Mouse (Mus musculus) layer of hippocampus, postnatal 10 days (tissue): Measurements from ENCODE around the gene Tfcp2. TPM values are rescaled to one million over a fixed set of nuclear protein-coding genes. Genes with fewer than 3 reads are reported as not detected.
"Not testable (repeated sequence)": the region's sequence is repeated elsewhere in the genome, so short reads cannot be mapped to it uniquely, and the experiment has no call there.

ENCODE experiments used
- DNase-seq, 2 experiments: peaks; one replicate each; pipeline ENCODE4 v3.0.0; 2021; ENCODE audit warnings: low spot score in 2 of 2
- total RNA-seq, 2 experiments: library from RNA; stranded (reverse); gene quantifications; 2 replicates each; pipeline ENCODE4 v1.2.3; 2021

Tfcp2 gene
- total RNA-seq, 2 experiments from 2014 or later, result 28.8 to 34.1 TPM

DNA sequence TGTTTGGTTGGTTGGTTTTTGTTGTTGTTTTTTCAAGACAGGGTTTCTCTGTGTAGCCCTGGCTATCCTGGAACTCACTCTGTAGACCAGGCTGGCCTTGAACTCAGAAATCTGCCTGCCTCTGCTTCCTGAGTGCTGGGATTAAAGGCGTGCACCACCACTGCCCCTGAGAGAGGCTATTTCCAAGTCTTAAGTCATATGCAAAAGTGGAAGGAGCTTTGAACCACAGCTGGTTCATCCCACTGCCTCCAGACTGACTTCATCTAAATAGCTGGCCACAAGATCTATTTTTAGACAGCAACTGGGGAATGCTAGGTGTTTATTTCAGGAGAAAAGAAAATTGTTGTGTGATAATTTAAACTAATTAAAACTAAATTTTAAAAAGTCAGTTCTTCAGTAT is 63.5 kb downstream of the Tfcp2 start:
- not testable (repeated sequence) for DNase-seq

GRCm38 (mm10) chr15:100487050-100487449 is 64.8 kb downstream of the Tfcp2 start:
- DNase-seq, result no peak

DNA sequence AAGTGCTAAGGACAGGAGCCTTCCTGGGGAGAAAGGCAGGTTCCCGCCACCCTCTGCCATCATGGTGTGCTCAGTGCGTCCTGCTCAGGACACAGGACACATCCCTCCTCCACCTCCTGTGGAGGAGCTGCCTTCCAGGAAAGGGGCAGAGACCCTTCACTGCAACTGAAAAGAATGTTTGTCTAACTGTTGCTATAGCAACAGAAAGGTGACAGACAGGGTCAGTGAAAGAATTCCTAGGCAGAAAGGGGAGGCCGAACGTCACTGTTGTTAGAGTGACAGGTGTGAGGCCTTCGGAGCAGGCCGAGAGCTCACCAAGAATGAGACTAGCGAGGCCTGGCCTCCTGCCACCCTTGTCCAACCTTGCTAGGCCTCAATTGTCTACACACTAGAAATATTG is 65.4 kb downstream of the Tfcp2 start:
- no peak for DNase-seq

DNA sequence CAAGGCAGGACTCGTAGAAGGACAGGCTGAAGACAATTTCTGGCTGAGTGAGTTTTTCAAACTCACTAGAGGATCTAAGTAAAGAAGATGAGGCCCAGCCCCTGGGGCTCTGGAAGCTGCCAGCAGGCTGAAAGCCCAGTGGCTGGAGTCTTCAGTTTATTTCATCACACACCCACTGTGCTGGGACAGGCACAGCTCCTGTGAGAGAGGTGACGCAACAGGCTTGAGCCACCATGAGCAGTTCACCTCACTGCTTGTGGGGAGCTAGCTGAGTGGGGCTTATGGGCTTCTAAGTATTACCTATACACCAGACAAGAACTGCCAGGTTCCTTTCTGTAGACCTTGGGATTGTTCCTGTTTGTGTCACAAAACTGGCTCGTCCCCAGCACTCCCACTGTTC is 66.2 kb downstream of the Tfcp2 start:
- DNase-seq, result no peak

DNA sequence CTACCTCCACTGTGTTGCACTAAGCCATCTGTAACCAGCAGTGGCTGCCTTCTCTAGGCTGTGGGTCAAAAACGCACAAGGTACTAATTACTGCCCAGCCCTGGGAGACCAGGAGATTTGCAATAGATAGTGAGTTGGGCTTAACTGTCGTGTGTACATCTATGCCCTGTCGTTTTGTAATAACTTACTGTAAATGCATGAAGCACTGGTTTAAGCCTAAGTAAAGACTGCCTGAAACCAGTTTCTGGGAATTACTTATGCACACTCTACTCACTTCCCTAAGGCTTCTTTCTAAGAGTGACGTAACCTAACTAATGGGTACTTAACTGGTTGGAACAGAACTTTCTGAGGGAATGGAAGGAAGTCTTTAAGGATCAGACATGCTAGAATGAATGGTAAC is 72.9 kb downstream of the Tfcp2 start:
- no peak for DNase-seq

DNA sequence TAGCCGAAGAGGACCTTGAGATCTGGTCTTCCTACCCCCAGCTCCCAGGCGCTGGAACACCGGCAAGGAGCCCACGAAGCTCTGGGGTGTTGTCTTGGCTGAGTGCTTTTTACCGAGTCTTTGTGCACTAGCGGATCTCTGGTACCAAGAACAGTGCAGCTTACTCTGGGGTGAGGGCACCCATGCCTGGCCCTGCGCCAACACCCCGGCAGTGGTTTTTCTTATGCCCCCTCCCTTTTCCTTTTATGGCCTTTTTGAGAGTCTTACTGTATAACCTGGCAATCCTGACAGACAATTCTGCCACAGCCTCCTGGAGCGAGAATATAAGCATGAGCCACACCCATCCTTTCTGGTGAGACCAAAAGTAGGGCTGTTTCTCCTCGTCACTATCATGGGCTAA is 73.5 kb downstream of the Tfcp2 start:
- DNase-seq, result no peak

DNA sequence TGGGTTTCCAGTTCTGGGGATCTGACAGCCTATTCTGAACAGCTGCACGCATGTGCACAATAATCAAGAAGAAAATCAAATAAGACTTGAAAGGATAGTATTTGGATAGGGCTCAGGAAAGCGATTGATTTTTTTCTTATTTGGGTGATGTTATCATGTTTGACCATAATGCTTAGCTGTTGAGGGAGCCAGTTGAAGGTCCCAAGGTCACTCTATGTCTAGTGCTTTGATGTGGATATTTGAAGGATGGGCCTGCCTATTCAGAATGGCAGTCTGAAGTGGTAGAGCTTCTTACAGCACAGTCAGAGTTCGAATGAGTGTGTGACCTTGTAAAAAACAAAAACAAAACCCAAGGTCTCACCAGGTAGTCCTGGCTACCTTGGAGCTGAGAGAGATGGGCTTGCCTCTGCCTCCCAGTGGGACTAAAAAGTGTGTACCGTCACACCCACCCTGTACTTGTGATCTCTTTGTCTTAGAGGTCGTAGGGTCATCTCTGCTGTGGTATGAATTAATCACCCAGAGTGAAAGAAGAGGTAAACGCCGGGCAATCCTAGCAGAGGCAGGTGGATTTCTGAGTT is 77.8 kb downstream of the Tfcp2 start:
- no peak for DNase-seq

DNA sequence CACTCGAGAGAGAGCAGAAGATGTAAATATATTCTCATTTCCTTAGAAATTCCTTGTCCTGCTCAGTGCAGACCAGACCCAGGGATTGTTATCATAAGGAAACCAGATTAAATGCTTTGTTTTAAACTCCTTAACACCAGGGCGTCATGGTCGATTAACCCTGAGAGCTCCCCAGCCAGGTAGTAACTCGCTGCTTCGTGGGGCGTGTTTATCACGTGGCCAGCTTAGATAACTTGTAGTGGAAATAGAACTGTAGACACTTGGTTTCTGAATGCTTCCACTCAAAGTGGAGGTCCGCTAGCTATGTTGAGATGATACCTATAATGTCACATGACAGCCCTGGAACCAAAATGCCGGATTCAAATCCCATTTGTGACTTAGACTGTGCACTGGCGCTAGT is 81.8 kb downstream of the Tfcp2 start:
- DNase-seq, result no peak

DNA sequence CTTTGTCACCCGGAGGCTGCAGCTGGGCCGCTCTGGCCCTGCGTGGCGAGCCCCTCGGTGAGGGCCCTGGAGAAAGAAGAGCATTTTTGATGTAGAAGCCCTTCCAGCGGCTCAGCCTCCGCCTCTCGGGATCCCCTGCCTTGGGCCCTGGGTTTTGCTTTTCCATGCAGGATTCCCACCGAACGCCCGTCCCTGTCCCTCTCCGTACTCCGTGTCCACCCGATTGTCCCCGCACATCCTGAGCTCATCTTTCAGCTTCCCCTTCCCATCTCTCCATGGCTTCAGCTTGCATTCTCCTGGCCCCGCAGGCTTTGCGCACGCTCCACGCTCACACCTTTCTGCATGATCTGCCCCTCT is 82.6 kb downstream of the Tfcp2 start:
- no peak for DNase-seq

- DNase-seq, result peak; percentile 86 to 91
These were observed 83.3 kb downstream of the Tfcp2 start, which contains the start of gene Letmd1 for GRCm38 (mm10) chr15:100468295-100469188. Gene Letmd1, plus strand, starts transcription at chr15:100469023.

DNA sequence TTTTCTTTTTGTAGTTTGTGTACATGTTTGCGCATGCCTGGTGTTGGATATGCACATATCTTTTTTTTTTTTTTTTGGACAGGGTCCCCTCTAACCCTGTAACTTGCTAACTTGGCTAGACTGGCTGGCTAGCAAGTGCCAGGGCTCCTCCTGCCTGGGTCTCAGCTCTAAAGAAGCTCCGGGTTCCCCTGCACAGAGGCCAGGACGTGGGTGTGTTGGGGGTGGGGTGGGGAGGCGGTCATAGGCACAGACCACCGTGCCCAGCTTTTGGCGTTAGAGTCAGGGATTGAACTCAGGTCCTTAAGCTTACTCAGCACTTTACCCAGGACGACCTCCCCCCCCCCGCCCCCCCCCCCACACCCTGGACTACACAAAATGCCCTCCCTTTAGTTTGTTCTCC is 84.1 kb downstream of the Tfcp2 start:
- no peak for DNase-seq

DNA sequence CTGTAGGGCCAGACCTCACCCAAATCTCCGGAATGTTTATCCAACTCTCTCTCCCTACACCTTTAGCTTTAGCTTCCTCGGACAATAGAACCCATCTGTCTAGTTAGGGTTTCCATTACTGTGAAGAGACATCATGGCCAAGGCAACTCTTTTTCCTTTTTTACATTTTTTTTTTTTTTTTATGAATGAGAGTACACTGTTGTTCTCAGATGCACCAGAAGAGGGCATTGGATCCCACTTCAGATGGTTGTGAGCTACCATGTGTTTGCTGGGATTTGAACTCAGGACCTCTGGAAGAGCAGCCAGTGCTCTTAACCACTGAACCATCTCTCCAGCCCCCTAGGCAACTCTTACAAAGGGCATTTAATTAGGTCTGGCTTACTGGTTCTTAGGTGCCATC is 86.4 kb downstream of the Tfcp2 start:
- no peak for DNase-seq

- peak; percentile 80 for DNase-seq
These were observed 88.1 kb downstream of the Tfcp2 start for GRCm38 (mm10) chr15:100463712-100464111.

- no peak for DNase-seq
These were observed 89.7 kb downstream of the Tfcp2 start for GRCm38 (mm10) chr15:100462086-100462485.

GRCm38 (mm10) chr15:100461646-100462045 is 90.2 kb downstream of the Tfcp2 start:
- no peak for DNase-seq

DNA sequence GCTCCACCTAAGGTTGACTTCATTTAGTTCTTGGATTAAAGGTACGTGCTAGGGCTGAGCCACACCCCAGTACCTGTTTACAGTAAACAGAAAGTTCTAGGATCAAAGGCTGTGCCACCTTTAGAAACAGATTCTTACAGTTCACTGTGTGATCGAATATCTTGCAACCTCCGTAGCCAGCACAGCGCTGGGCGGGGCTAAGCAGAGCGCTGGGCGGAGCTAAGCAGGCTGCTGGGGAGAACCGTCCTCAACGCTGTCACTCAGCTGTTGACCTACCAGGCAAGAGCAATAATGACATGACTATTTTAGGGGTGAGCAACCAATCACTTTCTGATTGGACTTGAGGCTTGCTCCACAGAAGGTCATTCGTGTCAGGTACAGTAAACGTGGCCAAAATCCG is 90.9 kb downstream of the Tfcp2 start:
- no peak for DNase-seq

DNA sequence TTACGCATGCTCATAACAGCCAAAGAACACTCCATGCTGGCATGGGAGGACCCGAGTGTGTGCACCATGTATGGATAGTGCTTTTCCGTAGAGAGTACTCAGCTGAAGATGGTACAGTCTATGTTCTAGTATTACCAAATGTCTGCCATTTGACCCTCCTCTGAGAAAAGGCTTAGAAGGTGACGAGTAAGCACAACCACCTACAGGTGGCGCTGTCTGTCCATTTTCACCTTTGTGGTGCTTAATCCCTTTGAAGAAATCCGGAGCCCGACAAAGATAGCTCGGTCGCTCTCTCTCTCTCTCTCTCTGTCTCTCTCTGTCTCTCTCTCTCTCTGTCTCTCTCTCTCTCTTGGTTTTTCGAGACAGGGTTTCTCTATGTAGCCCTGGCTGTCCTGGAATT is 93.8 kb downstream of the Tfcp2 start:
- DNase-seq, result peak; percentile 65 to 67

- peak; percentile 80 to 84 for DNase-seq
These were observed 94.5 kb downstream of the Tfcp2 start for GRCm38 (mm10) chr15:100457340-100457739.

- DNase-seq, result no peak
These were observed 95.3 kb downstream of the Tfcp2 start for GRCm38 (mm10) chr15:100456356-100456991.

DNA sequence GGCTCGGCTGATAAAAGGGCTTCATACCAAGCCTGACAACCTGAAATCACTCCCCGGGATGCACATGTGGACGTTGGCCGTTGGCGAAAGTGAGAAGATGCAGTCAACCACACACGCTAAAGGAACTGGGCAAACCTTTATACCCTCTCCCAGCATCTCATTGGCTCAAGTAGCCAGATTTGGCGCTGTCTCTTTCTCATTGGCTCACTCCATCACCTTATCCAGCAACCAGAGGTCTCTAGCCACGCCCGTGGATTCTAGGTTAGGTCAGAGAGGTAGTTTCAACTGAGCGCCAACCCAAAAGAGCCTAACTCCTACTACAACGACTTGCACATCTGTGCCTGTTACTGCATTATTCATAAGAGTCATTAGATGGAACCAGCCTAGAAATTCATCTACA is 99.3 kb downstream of the Tfcp2 start:
- DNase-seq, result no peak

DNA sequence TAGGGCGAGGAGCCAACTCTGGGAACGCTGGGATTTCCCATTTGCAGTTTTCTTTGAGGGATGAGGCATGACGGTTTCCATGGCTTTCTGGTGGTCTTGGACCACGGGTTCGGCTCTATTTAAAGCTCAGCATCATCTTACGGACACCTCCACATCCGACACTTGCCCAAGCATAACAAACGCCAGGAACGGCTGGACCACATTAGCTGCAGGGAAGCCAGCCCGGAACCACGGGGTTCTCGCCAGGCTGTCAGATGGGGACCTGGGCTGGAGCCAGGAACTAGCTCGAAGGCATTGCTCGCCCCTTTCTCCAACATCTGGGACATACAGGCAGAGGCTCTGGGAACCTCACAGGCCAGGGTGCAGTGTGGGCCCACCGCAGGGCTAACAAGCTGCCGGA is 100.6 kb downstream of the Tfcp2 start:
- DNase-seq, result peak; percentile 67 to 71

DNA sequence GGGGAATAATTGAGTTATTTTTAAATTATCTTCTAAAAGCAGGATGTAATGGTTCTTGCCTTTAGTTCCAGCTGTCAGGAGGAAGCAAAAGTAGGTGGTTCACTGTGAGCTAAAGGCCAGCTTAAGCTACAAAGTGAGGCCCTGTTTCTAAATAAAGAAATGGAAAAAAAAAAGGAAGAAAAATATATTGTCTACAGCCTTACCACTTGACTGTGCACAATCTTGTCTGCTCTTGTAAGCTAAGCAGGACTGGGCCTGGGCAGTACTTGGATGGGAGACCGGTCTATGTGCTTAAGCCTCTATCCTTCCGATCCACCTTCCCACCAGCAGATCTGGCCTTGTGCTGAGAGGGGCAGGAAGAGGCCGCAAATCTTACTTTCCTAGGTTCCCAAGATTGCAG is 102.3 kb downstream of the Tfcp2 start:
- DNase-seq, result no peak
